Mouse (Mus musculus) T-helper 17 cell (primary cell): ENCODE measurements at regions not wholly inside any gene's neighbourhood (a gene's known extent, or its start where the extent isn't known, plus 50 kb on each side); places are given as distances from the start of the nearest gene placed in this dataset.

Experiments
- in situ Hi-C, 2 experiments: fragments of 300-600 bp; cut with MboI, MseI; formaldehyde crosslinking; loops; 1 replicate in 1 of 2; 2 replicates in 1 of 2; pipeline ENCODE4 v1.15.1; 2025; ENCODE audit warnings: high pct_unique_total_duplicates in 2 of 2

- in situ Hi-C loops = no loop called here
Measured at GRCm38 (mm10) chr8:56682564-56682963, 131.7 kb downstream of the Fbxo8 start.

GRCm38 (mm10) chr8:56684352-56684751, 133.5 kb downstream of the Fbxo8 start:
- in situ Hi-C loops = no loop called here

GRCm38 (mm10) chr8:56695436-56695835, 144.5 kb downstream of the Fbxo8 start:
- in situ Hi-C loops = no loop called here

- in situ Hi-C loops = no loop called here
Measured at GRCm38 (mm10) chr8:56700580-56701145, 149.8 kb downstream of the Fbxo8 start.

GRCm38 (mm10) chr8:56706377-56706776, 155.5 kb downstream of the Fbxo8 start:
- in situ Hi-C loops = no loop called here

GRCm38 (mm10) chr8:56706941-56707706, 156.2 kb downstream of the Fbxo8 start:
- in situ Hi-C loops = no loop called here

GRCm38 (mm10) chr8:56720001-56720400, 169.1 kb downstream of the Fbxo8 start:
- in situ Hi-C loops = no loop called here

GRCm38 (mm10) chr8:56722473-56723236, 171.8 kb downstream of the Fbxo8 start:
- in situ Hi-C loops = no loop called here

- in situ Hi-C loops = no loop called here
Measured at GRCm38 (mm10) chr8:56724607-56725006, 173.7 kb downstream of the Fbxo8 start.

GRCm38 (mm10) chr8:56733318-56733717, 182.4 kb downstream of the Fbxo8 start:
- in situ Hi-C loops = no loop called here

- in situ Hi-C loops = no loop called here
Measured at GRCm38 (mm10) chr8:56735021-56735420, 184.1 kb downstream of the Fbxo8 start.

- in situ Hi-C loops = loop anchor here in 1 of 2 experiments (25.0 kb wide), 1 partner anchor 1655 kb away; no protein-coding TSS in a partner anchor
Measured at GRCm38 (mm10) chr8:56767034-56767433, 216.1 kb downstream of the Fbxo8 start.

GRCm38 (mm10) chr8:56784441-56784840, 233.6 kb downstream of the Fbxo8 start:
- in situ Hi-C loops = no loop called here

- in situ Hi-C loops = no loop called here
Measured at GRCm38 (mm10) chr8:56789549-56790270, 238.8 kb downstream of the Fbxo8 start.

GRCm38 (mm10) chr8:56832651-56833050, 281.8 kb downstream of the Fbxo8 start:
- in situ Hi-C loops = no loop called here

GRCm38 (mm10) chr8:56833129-56833528, 282.2 kb downstream of the Fbxo8 start:
- in situ Hi-C loops = no loop called here

GRCm38 (mm10) chr8:56883449-56883848, 332.6 kb downstream of the Fbxo8 start:
- in situ Hi-C loops = no loop called here

- in situ Hi-C loops = no loop called here
Measured at GRCm38 (mm10) chr8:56884195-56884594, 333.3 kb downstream of the Fbxo8 start.

- in situ Hi-C loops = no loop called here
Measured at GRCm38 (mm10) chr8:56893638-56894037, 342.7 kb downstream of the Fbxo8 start.

GRCm38 (mm10) chr8:56915362-56915761, 364.5 kb downstream of the Fbxo8 start:
- in situ Hi-C loops = loop anchor here in 1 of 2 experiments (25.0 kb wide), 1 partner anchor 1803 kb away; no protein-coding TSS in a partner anchor

GRCm38 (mm10) chr8:56915989-56916388, 365.1 kb downstream of the Fbxo8 start:
- in situ Hi-C loops = loop anchor here in 1 of 2 experiments (25.0 kb wide), 1 partner anchor 1804 kb away; no protein-coding TSS in a partner anchor
